Mouse (Mus musculus) stomach, embryonic 16.5 days (tissue): Measurements from ENCODE around the gene Zfp985. TPM values are rescaled to one million over a fixed set of nuclear protein-coding genes. Genes with fewer than 3 reads are reported as not detected.
"Not testable (repeated sequence)": the region's sequence is repeated elsewhere in the genome, so short reads cannot be mapped to it uniquely, and the experiment has no call there.

Experiments
- ATAC-seq: fragments of 200-750 bp; cut with Nextera tagmentation; 2 replicates; pipeline ENCODE4 v1.8.0; 2017; ENCODE audit warnings: moderate number of reproducible peaks, moderate TSS enrichment; ENCODE audit not compliant: insufficient read depth, low FRiP score
- H3K27ac ChIP-seq: fragments of 300-500 bp; sonication (generic); 2 replicates; pipeline ENCODE4 v1.5.1; 2014; ENCODE audit warnings: low read length
- H3K27me3 ChIP-seq: fragments of 300-500 bp; sonication (generic); 2 replicates; pipeline ENCODE4 v1.6.1; 2014; ENCODE audit warnings: low read length, control low read depth, mixed read lengths; ENCODE audit not compliant: control insufficient read depth, insufficient read depth
- H3K36me3 ChIP-seq: fragments of 300-500 bp; sonication (generic); 2 replicates; pipeline ENCODE4 v1.6.1; 2014; ENCODE audit warnings: low read length; ENCODE audit not compliant: control insufficient read depth, insufficient read depth
- H3K4me1 ChIP-seq: fragments of 300-500 bp; sonication (generic); 2 replicates; pipeline ENCODE4 v1.6.1; 2014; ENCODE audit warnings: low read length, control low read depth, mixed read lengths; ENCODE audit not compliant: control insufficient read depth, insufficient read depth
- H3K4me2 ChIP-seq: fragments of 300-500 bp; sonication (generic); 2 replicates; pipeline ENCODE4 v1.6.1; 2014; ENCODE audit warnings: low read depth, low read length, mixed read lengths
- H3K4me3 ChIP-seq: fragments of 300-500 bp; sonication (generic); replicated peaks from 2 replicates; pipeline ENCODE4 v1.5.1; 2014; ENCODE audit warnings: mild to moderate bottlenecking, low read length
- H3K9ac ChIP-seq: fragments of 300-500 bp; sonication (generic); 2 replicates; pipeline ENCODE4 v1.6.1; 2014; ENCODE audit warnings: low read length
- H3K9me3 ChIP-seq: fragments of 300-500 bp; sonication (generic); replicated peaks from 2 replicates; pipeline ENCODE4 v1.6.1; 2016; ENCODE audit warnings: low read length, control low read depth; ENCODE audit not compliant: control insufficient read depth
- WGBS: fragments of 180-500 bp; shearing (Covaris S2); extraction: QIAGEN DNeasy Blood & Tissue Kit; methylation state at CpG from one replicate; pipeline ENCODE4 v1.1.7; 2014; 5-methylcytosine and 5-hydroxymethylcytosine counted together
- polyA plus RNA-seq: library from polyadenylated mRNA; unstranded; fragments of >200 nt; fragmentation: Nextera tagmentation; extraction: Ambion mirVana; gene quantifications from 2 replicates; pipeline ENCODE4 v1.2.1, GENCODE M21; 2015

Zfp985 gene
- 0.19 and 0.32 TPM in 2 replicates for polyA plus RNA-seq

GRCm38 (mm10) chr4:147553071-147553470 is at the start of gene Zfp985:
Zfp985 (plus strand) TSS chr4:147553277.
- not testable (repeated sequence) for H3K4me1 ChIP-seq, H3K9me3 ChIP-seq, H3K4me2 ChIP-seq, H3K27me3 ChIP-seq, H3K4me3 ChIP-seq, H3K27ac ChIP-seq, ATAC-seq, H3K36me3 ChIP-seq, H3K9ac ChIP-seq
- 82% methylated on average over 5 of the region's 5 CpGs for WGBS

- Histone ChIP-seq H3K4me2 (no peak overlapping the region), H3K27ac (no peak overlapping the region), H3K27me3 (no peaks in the 10 kb centered on the region), H3K4me3 (no peak overlapping the region), H3K9ac (no peak overlapping the region), H3K9me3 (peaks cover 6% of the 10 kb centered on the region), H3K4me1 (no peaks in the 10 kb centered on the region), H3K36me3 (peaks cover 4% of the 10 kb centered on the region)
- no peak for ATAC-seq
- 80% methylated on average over 2 of the region's 2 CpGs for WGBS
These were observed 43.9 kb upstream of the Zfp985 start for GRCm38 (mm10) chr4:147509174-147509573.

DNA sequence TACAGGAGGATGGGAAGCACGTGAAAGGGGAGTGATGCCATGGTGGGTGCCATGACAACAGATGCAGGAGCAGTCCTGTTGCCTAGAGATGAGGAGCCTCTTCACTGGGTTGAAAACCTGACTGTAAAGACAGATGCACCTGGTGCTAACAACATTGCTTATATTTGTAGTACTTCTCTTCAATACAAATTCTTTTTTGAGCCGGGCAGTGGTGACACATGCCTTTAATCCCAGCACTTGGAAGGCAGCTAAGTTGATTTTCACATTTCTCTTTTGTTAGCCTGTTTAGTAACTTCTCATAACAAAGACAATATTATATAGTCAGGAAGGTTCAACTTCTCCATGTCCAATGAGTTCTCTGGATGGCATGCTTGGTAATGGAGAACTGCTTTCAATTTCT is 34.1 kb upstream of the Zfp985 start:
- Histone ChIP-seq H3K4me3 (no peak overlapping the region), H3K27me3 (no peaks in the 10 kb centered on the region), H3K4me2 (no peak overlapping the region), H3K27ac (no peak overlapping the region), H3K4me1 (no peaks in the 10 kb centered on the region), H3K9me3 (peaks cover 52% of the 10 kb centered on the region), H3K9ac (no peak overlapping the region), H3K36me3 (no peaks in the 10 kb centered on the region)
- WGBS: 69% methylated on average over 2 of the region's 2 CpGs
- no peak for ATAC-seq

GRCm38 (mm10) chr4:147520100-147520499 is 33.0 kb upstream of the Zfp985 start:
- Histone ChIP-seq H3K9me3 (peaks cover 55% of the 10 kb centered on the region), H3K9ac (no peak overlapping the region), H3K36me3 (no peaks in the 10 kb centered on the region), H3K27ac (no peak overlapping the region), H3K27me3 (no peaks in the 10 kb centered on the region), H3K4me2 (no peak overlapping the region), H3K4me1 (no peaks in the 10 kb centered on the region), H3K4me3 (no peak overlapping the region)
- ATAC-seq: 0 out of 2 replicates have a peak, but pooled peaks have one; percentile 16

DNA sequence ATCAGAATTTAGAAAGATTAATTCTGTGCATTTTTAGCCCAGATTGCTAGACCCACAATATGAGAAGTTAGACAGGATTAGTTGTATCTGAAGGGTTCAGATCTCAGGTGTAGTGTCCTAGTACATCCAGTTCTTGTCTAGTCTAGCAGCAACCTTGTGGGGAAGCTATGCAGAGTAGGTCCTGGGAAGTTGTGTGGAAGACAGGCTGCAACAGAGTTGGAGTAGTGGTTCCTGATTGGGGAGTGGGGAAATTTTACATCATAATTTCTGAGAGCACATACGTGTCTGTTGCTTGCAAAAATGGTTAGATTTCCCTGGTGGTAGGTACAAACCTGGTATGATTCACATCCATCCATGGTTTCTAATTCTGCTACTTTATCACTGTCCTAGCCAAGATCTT is 28.0 kb upstream of the Zfp985 start:
- Histone ChIP-seq H3K9me3 (peaks cover 42% of the 10 kb centered on the region), H3K4me1 (no peaks in the 10 kb centered on the region), H3K27me3 (no peaks in the 10 kb centered on the region), H3K36me3 (no peaks in the 10 kb centered on the region), H3K4me3 (no peak overlapping the region), H3K4me2 (no peak overlapping the region), H3K27ac (no peak overlapping the region), H3K9ac (no peak overlapping the region)
- 77% methylated on average over 1 of the region's 1 CpGs for WGBS
- no peak for ATAC-seq

DNA sequence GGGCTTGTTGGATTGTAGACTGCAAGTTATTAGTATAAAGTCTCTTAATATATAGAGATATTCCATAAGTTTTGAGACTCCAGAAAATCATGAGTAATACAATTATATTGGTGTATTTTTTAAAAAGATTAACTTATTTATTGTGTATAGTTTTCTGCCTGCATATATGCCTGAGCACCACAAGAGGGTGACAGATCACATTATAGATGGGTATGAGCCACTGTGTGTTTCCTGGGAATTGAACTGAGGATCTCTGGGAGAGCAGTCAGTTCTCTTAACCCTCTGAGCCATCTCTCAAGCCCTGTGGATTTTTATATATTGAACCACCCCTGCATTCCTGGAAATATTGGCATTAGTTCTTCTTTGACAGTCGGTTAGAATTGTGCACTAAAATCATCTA is 22.7 kb upstream of the Zfp985 start:
- H3K4me1 ChIP-seq: no peaks in the 10 kb centered on the region
- H3K4me2 ChIP-seq: no peak overlapping the region
- H3K27ac ChIP-seq: no peak overlapping the region
- no peak for ATAC-seq
- no peak overlapping the region for H3K9ac ChIP-seq
- H3K36me3 ChIP-seq: no peaks in the 10 kb centered on the region
- H3K4me3 ChIP-seq: no peak overlapping the region
- peaks cover 25% of the 10 kb centered on the region for H3K9me3 ChIP-seq
- no peaks in the 10 kb centered on the region for H3K27me3 ChIP-seq
- WGBS: 77% methylated on average over 1 of the region's 1 CpGs

DNA sequence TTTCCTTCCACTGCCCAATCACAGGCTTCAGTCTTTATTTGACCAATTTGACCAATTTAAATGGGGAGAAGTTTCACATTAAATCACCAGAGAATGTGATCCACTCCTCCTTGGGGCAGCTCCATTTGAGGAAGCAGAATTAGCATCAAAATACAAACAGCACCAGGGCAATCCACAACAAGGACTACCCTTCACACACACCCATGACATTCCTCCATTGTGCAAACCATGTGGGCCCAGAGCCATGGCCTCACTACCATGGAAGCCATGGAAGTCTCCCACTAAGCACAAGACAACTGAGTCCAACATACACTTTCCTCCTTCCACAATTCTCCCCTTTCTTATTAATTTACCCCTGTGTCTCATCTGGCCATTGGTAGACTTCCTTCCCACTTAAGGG is 17.2 kb upstream of the Zfp985 start:
- not testable (repeated sequence) for H3K36me3 ChIP-seq, H3K27ac ChIP-seq, H3K4me3 ChIP-seq, H3K9ac ChIP-seq, H3K4me1 ChIP-seq, H3K27me3 ChIP-seq, H3K4me2 ChIP-seq, ATAC-seq
- peaks cover 19% of the 10 kb centered on the region for H3K9me3 ChIP-seq

DNA sequence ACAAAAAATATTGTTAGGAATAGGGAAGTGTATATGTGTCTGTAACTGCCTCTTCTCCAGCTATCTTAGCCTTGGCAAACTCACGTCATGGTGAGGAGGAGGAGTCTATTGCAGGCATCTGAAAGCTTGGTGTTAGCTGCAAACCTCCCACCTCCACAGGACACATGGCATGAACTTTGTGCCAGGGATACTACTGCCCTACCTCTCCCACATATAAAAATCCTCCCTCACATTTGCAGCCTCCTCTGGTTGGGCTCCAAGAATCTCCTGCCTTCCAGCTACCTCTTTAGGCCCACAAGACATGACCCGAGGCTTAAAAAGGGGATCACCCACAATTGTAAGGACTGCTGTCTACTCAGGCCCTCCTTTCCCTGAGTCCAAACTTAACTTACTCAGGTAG is 15.4 kb upstream of the Zfp985 start:
- WGBS: 74% methylated on average over 2 of the region's 2 CpGs
- H3K4me2 ChIP-seq: no peak overlapping the region
- ATAC-seq: peak; percentile 21; the same call in 1 of the 2 replicates

GRCm38 (mm10) chr4:147539918-147540317 is 13.2 kb upstream of the Zfp985 start, which contains the start of gene Gm16503:
Gm16503 (plus strand) TSS chr4:147540218.
- not testable (repeated sequence) for H3K9ac ChIP-seq, H3K4me1 ChIP-seq, H3K36me3 ChIP-seq, ATAC-seq, H3K4me3 ChIP-seq, H3K27ac ChIP-seq, H3K4me2 ChIP-seq, H3K27me3 ChIP-seq
- H3K9me3 ChIP-seq: peaks cover 14% of the 10 kb centered on the region
- 79% methylated on average over 3 of the region's 3 CpGs for WGBS

More for the DNA sequence above, 15.4 kb upstream of the Zfp985 start:
- Histone ChIP-seq H3K4me3 (no peak overlapping the region), H3K9ac (no peak overlapping the region), H3K9me3 (peaks cover 14% of the 10 kb centered on the region), H3K27ac (no peak overlapping the region), H3K27me3 (no peaks in the 10 kb centered on the region), H3K36me3 (no peaks in the 10 kb centered on the region), H3K4me1 (no peaks in the 10 kb centered on the region)

GRCm38 (mm10) chr4:147541105-147541504 is 12.0 kb upstream of the Zfp985 start:
- Histone ChIP-seq H3K9ac (no peak overlapping the region), H3K4me3 (no peak overlapping the region), H3K36me3 (no peaks in the 10 kb centered on the region), H3K4me2 (no peak overlapping the region), H3K27me3 (no peaks in the 10 kb centered on the region), H3K9me3 (peaks cover 12% of the 10 kb centered on the region), H3K4me1 (no peaks in the 10 kb centered on the region), H3K27ac (no peak overlapping the region)
- ATAC-seq: no peak
